Mouse (Mus musculus) lung, adult 2 months (tissue): ENCODE measurements around the gene Rdh5.

Experiments
- CTCF ChIP-seq: fragments of 200-500 bp; IDR thresholded peaks from 2 replicates; pipeline ENCODE4 v1.5.1; 2011; ENCODE audit warnings: mild to moderate bottlenecking, low read length, control low read depth; ENCODE audit not compliant: insufficient read depth
- POLR2A ChIP-seq: fragments of 200-500 bp; IDR thresholded peaks from 2 replicates; pipeline ENCODE4 v1.6.1; 2011; ENCODE audit warnings: low read depth, mild to moderate bottlenecking, control low read depth, low read length, borderline replicate concordance; ENCODE audit errors: extremely low read depth

DNA sequence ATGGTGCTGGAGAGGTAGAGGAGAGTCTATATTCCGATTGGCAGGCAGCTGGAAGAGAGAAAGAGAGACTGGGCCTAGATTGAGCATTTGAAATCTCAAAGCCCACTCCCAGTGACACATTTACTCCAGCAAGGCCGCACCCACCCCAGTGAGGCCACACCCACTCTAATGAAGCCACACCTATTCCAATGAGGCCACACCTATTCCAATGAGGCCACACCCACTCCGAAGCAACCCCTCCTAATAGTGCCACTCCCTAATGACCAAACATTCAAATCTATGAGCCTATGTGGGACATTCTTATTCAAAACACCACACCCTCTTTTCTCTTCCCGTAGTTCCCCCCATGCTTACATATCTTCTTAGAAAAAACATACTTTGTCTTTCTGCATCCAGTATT lies 24.8 kb upstream of the Rdh5 start:
- TF ChIP-seq POLR2A (no peak), CTCF (no peak)
